ENCODE assay signal across 7 mouse cellular contexts in genomic region chr2:18689064-18689921, GRCm38 (mm10). TPM values are rescaled to one million over a fixed set of nuclear protein-coding genes. Genes with fewer than 3 reads are reported as not detected.
DNase-seq lines count a peak whose midpoint lies in the region; ATAC-seq and TF ChIP-seq lines count a peak whose summit lies in the region.

No protein-coding gene starts in this region.

- peaks cover 1% of the 10 kb centered on the region; the same call in 1 of the 2 replicates for H3K36me3 ChIP-seq in heart, postnatal 0 days (replicated peaks; ENCODE audit: control insufficient read depth, insufficient read depth, low read length)
- no peaks in the 10 kb centered on the region; the same call in 1 of the 2 replicates for H3K36me3 ChIP-seq in lung, embryonic 16.5 days (ENCODE audit: control insufficient read depth, insufficient read depth, low read length)

- H3K4me2 ChIP-seq in heart, postnatal 0 days (ENCODE audit: low read depth, low read length) = peak overlapping the region; percentile 66
- H3K4me2 ChIP-seq in lung, embryonic 16.5 days (ENCODE audit: low read depth, low read length) = peak overlapping the region; percentile 81

- WGBS in heart, postnatal 0 days = 1% methylated on average over 51 of the region's 51 CpGs
- under 1% methylated on average over 51 of the region's 51 CpGs for WGBS in lung, embryonic 16.5 days

- H3K4me1 ChIP-seq in heart, postnatal 0 days (ENCODE audit: control insufficient read depth, insufficient read depth) = peaks cover 17% of the 10 kb centered on the region
- H3K4me1 ChIP-seq in lung, embryonic 16.5 days (replicated peaks; ENCODE audit: control insufficient read depth, insufficient read depth, low read length) = peaks cover 18% of the 10 kb centered on the region

- peak; percentile 68 for DNase-seq in CD4-positive, CD25-positive, alpha-beta regulatory T cell, adult 2 months (ENCODE audit: low read depth, low spot score)
- peak; percentile 39 for DNase-seq in NIH3T3 (ENCODE audit: low read depth)
- peak; percentile 66 for DNase-seq in embryo, embryonic 10.5 days (ENCODE audit: low spot score)
- DNase-seq in heart, postnatal 0 days (ENCODE audit: low spot score) = peak; percentile 28
- peak; percentile 50 for DNase-seq in kidney, postnatal 14 days

- H3K4me3 ChIP-seq in heart, postnatal 0 days (ENCODE audit: low read depth, low read length) = peak overlapping the region; percentile 53
- peak overlapping the region; percentile 51 for H3K4me3 ChIP-seq in lung, embryonic 16.5 days (ENCODE audit: low read length)

- no peak for TF ChIP-seq CTCF in heart, postnatal 0 days (IDR thresholded peaks at IDR 0.05; ENCODE audit: low read depth)

- no peaks in the 10 kb centered on the region for H3K9me3 ChIP-seq in heart, postnatal 0 days (replicated peaks; ENCODE audit: control insufficient read depth, low read length)
- H3K9me3 ChIP-seq in lung, embryonic 16.5 days (ENCODE audit: control insufficient read depth, low read length) = 0 out of 2 replicates have a peak, but pooled peaks cover 4% of the 10 kb centered on the region

- 0 out of 2 replicates have a peak overlapping the region, but pooled peaks have one; percentile 16 for H3K9ac ChIP-seq in heart, postnatal 0 days (replicated peaks; ENCODE audit: low read depth, low read length)
- H3K9ac ChIP-seq in lung, embryonic 16.5 days (ENCODE audit: low read length) = peak overlapping the region; percentile 52

- ATAC-seq in heart, postnatal 0 days (ENCODE audit: insufficient read depth, low read depth) = peak; percentile 32
- peak; percentile 52 for ATAC-seq in lung, embryonic 16.5 days (ENCODE audit: low read depth)
- ATAC-seq in neutrophil, adult 5-6 weeks (ENCODE audit: extremely low read depth, insufficient number of reproducible peaks, low FRiP score, poor library complexity, severe bottlenecking) = peak; percentile 38

- TF ChIP-seq EP300 in heart, postnatal 0 days (IDR thresholded peaks at IDR 0.05; ENCODE audit: low read depth) = no peak

- no peak overlapping the region for H3K27ac ChIP-seq in heart, postnatal 0 days (ENCODE audit: low read depth)
- H3K27ac ChIP-seq in lung, embryonic 16.5 days (ENCODE audit: low read length) = no peak overlapping the region

- peaks cover 71% of the 10 kb centered on the region for H3K27me3 ChIP-seq in heart, postnatal 0 days (ENCODE audit: control insufficient read depth, insufficient read depth, low read length)
- peaks cover 47% of the 10 kb centered on the region for H3K27me3 ChIP-seq in lung, embryonic 16.5 days (ENCODE audit: control insufficient read depth, insufficient read depth, low read depth, low read length)

RNA-seq across cellular contexts. Expression of gene Spag6, which starts 4.5 kb away (rescaled TPM):
- not detected in 2 replicates for total RNA-seq in heart, postnatal 0 days (2014; rRNA removed; ENCODE audit: low replicate concordance)
- 0.10 and 0.14 TPM in 2 replicates for polyA plus RNA-seq in heart, postnatal 0 days (2015; fragmentation: Nextera tagmentation; extraction: Ambion mirVana)
- polyA plus RNA-seq in lung, embryonic 16.5 days (2015; fragmentation: Nextera tagmentation; extraction: Ambion mirVana) = 0.15 TPM in 1 of 2 replicates, not detected in the other
- total RNA-seq in neutrophil, adult 5-6 weeks (2017) = not detected in 2 replicates

RNA-seq across cellular contexts. Expression of gene Bmi1, which starts 12.5 kb away (rescaled TPM):
- total RNA-seq in heart, postnatal 0 days (2014; rRNA removed; ENCODE audit: low replicate concordance) = 46.6 and 50.7 TPM in 2 replicates
- 14.7 and 15.8 TPM in 2 replicates for polyA plus RNA-seq in heart, postnatal 0 days (2015; fragmentation: Nextera tagmentation; extraction: Ambion mirVana)
- polyA plus RNA-seq in lung, embryonic 16.5 days (2015; fragmentation: Nextera tagmentation; extraction: Ambion mirVana) = 20.8 TPM in 2 replicates
- total RNA-seq in neutrophil, adult 5-6 weeks (2017) = 31.9 and 32.5 TPM in 2 replicates

RNA-seq across cellular contexts. Expression of gene Commd3, which starts 17.1 kb away (rescaled TPM):
- total RNA-seq in heart, postnatal 0 days (2014; rRNA removed; ENCODE audit: low replicate concordance) = 201 and 342 TPM in 2 replicates
- 278 and 291 TPM in 2 replicates for polyA plus RNA-seq in heart, postnatal 0 days (2015; fragmentation: Nextera tagmentation; extraction: Ambion mirVana)
- polyA plus RNA-seq in lung, embryonic 16.5 days (2015; fragmentation: Nextera tagmentation; extraction: Ambion mirVana) = 201 and 219 TPM in 2 replicates
- total RNA-seq in neutrophil, adult 5-6 weeks (2017) = 130 and 143 TPM in 2 replicates
